Comparison of ENCODE assay signal across 8 mouse cellular contexts in the genomic region with DNA sequence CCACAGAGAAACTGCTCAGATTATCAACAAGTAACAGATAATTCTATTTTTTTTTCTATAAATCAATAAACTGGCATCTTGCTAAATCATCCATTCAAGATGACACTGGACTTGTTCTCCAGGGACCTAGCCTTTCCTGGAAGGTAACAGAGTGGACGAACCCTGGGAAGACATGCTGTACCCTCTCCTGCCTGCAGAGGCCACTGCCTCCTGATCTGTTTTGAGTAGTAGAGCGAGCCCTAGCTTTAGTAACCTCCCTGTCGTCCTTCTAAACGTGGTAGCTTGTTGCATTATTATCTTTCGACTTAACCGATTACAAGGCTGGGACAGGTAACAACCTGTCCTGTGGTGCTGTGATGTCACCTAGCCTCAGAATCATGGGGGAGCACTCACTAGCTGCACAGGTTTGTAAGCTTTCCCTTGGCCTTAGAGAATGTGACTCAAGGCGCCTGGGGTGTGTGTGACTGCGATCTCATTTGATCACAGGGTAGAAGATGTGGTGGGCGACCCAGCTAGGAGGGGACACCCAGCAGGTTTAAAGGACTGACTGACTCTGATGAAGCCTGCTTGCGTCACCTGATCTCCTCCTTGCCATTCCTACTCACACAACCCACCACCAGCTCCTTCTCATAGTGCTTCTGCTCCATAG.
DNase-seq lines count a peak whose midpoint lies in the region; ATAC-seq lines count a peak whose summit lies in the region.

No protein-coding gene starts in this region.

- no peak overlapping the region for H3K4me2 ChIP-seq in stomach, embryonic 15.5 days

- H3K27me3 ChIP-seq in stomach, embryonic 15.5 days (replicated peaks), result no peaks in the 10 kb centered on the region

- H3K36me3 ChIP-seq in stomach, embryonic 15.5 days, result no peaks in the 10 kb centered on the region

- H3K4me1 ChIP-seq in stomach, embryonic 15.5 days, result no peaks in the 10 kb centered on the region

- no peak overlapping the region for H3K4me3 ChIP-seq in stomach, embryonic 15.5 days (replicated peaks)

- no peaks in the 10 kb centered on the region for H3K9me3 ChIP-seq in stomach, embryonic 15.5 days

- no peak overlapping the region for H3K27ac ChIP-seq in stomach, embryonic 15.5 days

- DNase-seq in left cerebral cortex, adult 18-20 months (ENCODE audit: low spot score in 2 of 2), result peak; percentile 74 to 79
- no peak for DNase-seq in left cerebral cortex, adult 11 months (ENCODE audit: low spot score)
- DNase-seq in adipocyte (ENCODE audit: low spot score), result peak; percentile 64
- peak; percentile 43 for DNase-seq in embryo, embryonic 9.5 days (ENCODE audit: extremely low spot score)
- peak; percentile 24 for DNase-seq in heart, postnatal 25 days (ENCODE audit: low spot score)
- DNase-seq in kidney, postnatal 4 days, result peak; percentile 75

- intact Hi-C loops in heart, postnatal 25 days (cut with DNase I), result no loop called here

- H3K9ac ChIP-seq in stomach, embryonic 15.5 days, result no peak overlapping the region

- peak; percentile 90 for ATAC-seq in megakaryocyte-erythroid progenitor cell, adult 5-6 weeks (replicated peaks; ENCODE audit: low FRiP score, low TSS enrichment, poor library complexity, severe bottlenecking)
- ATAC-seq in stomach, embryonic 15.5 days (ENCODE audit: insufficient read depth, low FRiP score, low read depth), result peak; percentile 63; the same call in 1 of the 2 replicates

- 51% methylated on average over 10 of the region's 10 CpGs for WGBS in stomach, embryonic 15.5 days
